Mouse (Mus musculus): ENCODE results near the gene Phc3. TPM values are rescaled to one million over a fixed set of nuclear protein-coding genes. Genes with fewer than 3 reads are reported as not detected.

Gene Phc3
- polyA plus RNA-seq, 1 experiment from 2014 or later = 5.6 TPM

DNA sequence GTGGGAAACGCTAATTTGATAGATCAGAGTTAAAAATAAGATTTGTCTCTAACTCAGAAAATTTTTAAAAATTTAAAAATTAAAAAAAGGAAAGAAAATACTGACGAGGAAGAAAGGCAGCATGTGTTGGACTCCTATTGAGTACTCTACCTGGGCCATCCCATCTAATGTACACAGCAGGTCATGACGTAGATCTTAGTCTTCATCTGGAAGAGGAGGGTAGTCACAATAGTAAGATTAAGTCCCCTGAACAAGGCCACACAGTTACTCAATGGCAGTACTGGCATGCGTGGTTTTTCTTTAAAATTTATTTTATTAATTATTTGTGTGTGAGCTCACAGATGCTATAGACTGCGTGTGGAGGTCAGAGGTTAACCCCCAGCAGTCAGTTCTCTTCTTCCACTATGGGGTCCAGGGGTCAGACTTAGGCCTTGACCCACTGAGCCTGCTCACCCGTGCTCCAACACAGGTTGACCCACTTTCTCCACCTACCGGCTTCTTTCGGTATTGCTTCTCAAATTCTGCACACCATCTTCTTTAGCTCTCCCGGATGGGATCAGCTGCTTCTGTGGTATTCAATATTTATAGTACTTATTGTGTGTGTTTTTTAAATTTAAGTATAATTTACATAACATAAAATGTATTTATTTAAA is 6.0 kb upstream of the Phc3 start:
- H3K4me1 ChIP-seq (replicated peaks) = peaks cover 3% of the 10 kb centered on the region; the same call in 1 of the 2 replicates
- H3K4me3 ChIP-seq (replicated peaks) = no peak overlapping the region
- WGBS = 44% methylated on average over 9 of the region's 9 CpGs
- no peaks in the 10 kb centered on the region for H3K36me3 ChIP-seq
- H3K9ac ChIP-seq (replicated peaks) = no peak overlapping the region
- peak; percentile 63; the same call in 1 of the 2 replicates for ATAC-seq (ENCODE audit: insufficient number of reproducible peaks, insufficient read depth, low FRiP score, low TSS enrichment, low read depth)
- no peak overlapping the region for H3K27ac ChIP-seq
- no peaks in the 10 kb centered on the region for H3K27me3 ChIP-seq
- no peaks in the 10 kb centered on the region for H3K9me3 ChIP-seq
- no peak overlapping the region for H3K4me2 ChIP-seq

DNA sequence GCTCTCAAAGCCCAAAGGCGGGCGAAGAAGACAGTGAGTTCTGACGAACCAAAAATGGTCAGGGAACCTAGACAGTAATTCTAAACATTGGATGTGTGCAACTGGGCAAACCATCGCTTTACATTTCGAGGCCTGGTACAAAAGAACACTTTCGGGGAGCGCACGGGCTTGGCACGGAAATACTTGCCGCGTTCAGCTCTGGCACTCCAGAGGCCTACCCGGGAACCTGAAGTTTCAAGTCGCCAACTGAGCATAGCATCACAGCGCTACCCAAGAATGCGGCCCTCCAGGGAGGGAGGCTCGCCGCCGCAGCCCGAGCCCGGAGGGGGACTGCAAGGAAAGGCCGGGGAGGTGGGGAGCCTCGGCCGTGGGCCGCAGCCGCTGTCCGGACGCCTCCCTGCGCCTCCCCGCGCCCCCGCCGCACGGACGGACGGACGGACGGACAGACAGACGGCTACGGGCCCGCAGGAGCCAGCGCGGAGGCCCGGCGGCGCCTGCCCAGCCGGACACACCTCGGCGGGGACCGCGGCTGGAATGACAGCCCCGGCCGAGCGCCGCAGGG is 603 bp downstream of the Phc3 start:
- Histone ChIP-seq H3K9me3 (no peaks in the 10 kb centered on the region), H3K4me1 (replicated peaks) (peaks cover 7% of the 10 kb centered on the region), H3K4me3 (replicated peaks) (peak overlapping the region; percentile 98), H3K4me2 (peak overlapping the region; percentile 69), H3K27ac (peak overlapping the region; percentile 87), H3K36me3 (peaks cover 28% of the 10 kb centered on the region), H3K27me3 (no peaks in the 10 kb centered on the region), H3K9ac (replicated peaks) (peak overlapping the region; percentile 97)
- peak; percentile 77 for ATAC-seq (ENCODE audit: insufficient number of reproducible peaks, insufficient read depth, low FRiP score, low TSS enrichment, low read depth)
- under 1% methylated on average over 54 of the region's 54 CpGs for WGBS

DNA sequence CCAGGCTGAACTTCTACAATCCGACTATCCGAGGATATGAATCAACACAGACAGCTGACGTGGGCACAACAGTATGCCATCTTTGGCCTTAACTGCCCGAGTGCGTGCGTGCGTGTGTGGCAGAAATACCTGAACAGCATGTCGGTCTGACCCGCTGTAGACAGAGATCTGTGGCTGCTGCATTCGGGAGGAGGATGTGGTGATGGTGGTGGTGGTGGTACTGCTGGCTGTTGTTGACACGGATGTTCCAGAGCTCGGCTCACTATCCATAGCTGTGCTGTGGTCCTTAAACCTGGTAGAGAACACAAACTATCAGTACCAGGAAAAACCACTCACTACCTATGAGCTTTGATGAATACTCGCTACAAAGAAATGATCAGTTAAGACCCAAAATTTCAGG is 3.6 kb downstream of the Phc3 start:
- ATAC-seq (ENCODE audit: insufficient number of reproducible peaks, insufficient read depth, low FRiP score, low TSS enrichment, low read depth) = no peak

DNA sequence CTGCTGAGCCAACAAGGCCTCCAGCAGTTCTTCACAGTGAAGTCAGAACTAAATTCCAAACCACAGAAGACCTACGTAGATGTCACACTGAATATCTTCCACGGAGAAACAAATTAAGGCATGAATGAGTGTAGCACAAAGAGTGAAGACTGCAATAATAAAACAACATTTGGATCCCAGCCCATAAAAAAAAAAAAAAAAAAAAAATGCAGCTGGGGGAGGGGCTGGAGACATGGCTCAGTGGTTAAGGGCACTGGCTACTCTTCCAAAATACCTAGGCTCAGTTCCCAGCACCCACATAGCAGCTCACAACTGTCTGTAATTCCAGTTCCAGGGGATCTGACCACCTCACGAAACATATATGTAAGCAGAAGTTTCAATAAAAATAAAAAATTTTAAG is 5.0 kb downstream of the Phc3 start:
- no peak for ATAC-seq (ENCODE audit: insufficient number of reproducible peaks, insufficient read depth, low FRiP score, low TSS enrichment, low read depth)
- H3K4me2 ChIP-seq = no peak overlapping the region
- H3K9ac ChIP-seq (replicated peaks) = no peak overlapping the region
- peaks cover 66% of the 10 kb centered on the region for H3K36me3 ChIP-seq
- no peak overlapping the region for H3K4me3 ChIP-seq (replicated peaks)
- 93% methylated on average over 3 of the region's 3 CpGs for WGBS
- peaks cover 4% of the 10 kb centered on the region; the same call in 1 of the 2 replicates for H3K9me3 ChIP-seq
- peaks cover 7% of the 10 kb centered on the region for H3K4me1 ChIP-seq (replicated peaks)
- H3K27ac ChIP-seq = no peak overlapping the region
- H3K27me3 ChIP-seq = no peaks in the 10 kb centered on the region

More for the DNA sequence above, 3.6 kb downstream of the Phc3 start:
- Histone ChIP-seq H3K36me3 (peaks cover 52% of the 10 kb centered on the region), H3K4me3 (replicated peaks) (no peak overlapping the region), H3K27me3 (no peaks in the 10 kb centered on the region), H3K9me3 (peaks cover 4% of the 10 kb centered on the region; the same call in 1 of the 2 replicates), H3K4me1 (replicated peaks) (peaks cover 7% of the 10 kb centered on the region), H3K27ac (no peak overlapping the region), H3K4me2 (no peak overlapping the region), H3K9ac (replicated peaks) (no peak overlapping the region)
- 95% methylated on average over 13 of the region's 13 CpGs for WGBS

DNA sequence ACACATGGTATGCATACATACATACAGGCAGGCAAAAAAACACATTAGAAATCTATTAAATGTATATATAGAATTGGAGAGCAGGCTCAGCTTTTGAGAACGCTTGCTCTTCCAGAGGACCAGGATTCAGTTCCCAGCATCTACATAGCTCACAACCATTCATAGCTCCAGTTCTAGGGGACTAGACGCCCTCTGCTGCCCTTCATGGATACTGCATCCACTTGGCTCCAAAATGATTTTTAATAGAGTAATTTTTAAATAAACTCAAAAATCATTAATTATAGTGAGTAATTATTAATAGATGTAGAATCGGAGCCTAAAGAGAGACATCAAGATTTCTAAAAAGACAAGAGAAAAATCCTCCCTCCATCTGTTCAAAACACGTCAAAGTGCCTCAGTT is 6.1 kb downstream of the Phc3 start:
- ATAC-seq (ENCODE audit: insufficient number of reproducible peaks, insufficient read depth, low FRiP score, low TSS enrichment, low read depth) = no peak
- peaks cover 4% of the 10 kb centered on the region for H3K4me1 ChIP-seq (replicated peaks)
- peaks cover 4% of the 10 kb centered on the region; the same call in 1 of the 2 replicates for H3K9me3 ChIP-seq
- H3K9ac ChIP-seq (replicated peaks) = no peak overlapping the region
- no peak overlapping the region for H3K27ac ChIP-seq
- H3K4me3 ChIP-seq (replicated peaks) = no peak overlapping the region
- H3K27me3 ChIP-seq = no peaks in the 10 kb centered on the region
- H3K4me2 ChIP-seq = no peak overlapping the region
- 93% methylated on average over 4 of the region's 4 CpGs for WGBS
- H3K36me3 ChIP-seq = peaks cover 77% of the 10 kb centered on the region

DNA sequence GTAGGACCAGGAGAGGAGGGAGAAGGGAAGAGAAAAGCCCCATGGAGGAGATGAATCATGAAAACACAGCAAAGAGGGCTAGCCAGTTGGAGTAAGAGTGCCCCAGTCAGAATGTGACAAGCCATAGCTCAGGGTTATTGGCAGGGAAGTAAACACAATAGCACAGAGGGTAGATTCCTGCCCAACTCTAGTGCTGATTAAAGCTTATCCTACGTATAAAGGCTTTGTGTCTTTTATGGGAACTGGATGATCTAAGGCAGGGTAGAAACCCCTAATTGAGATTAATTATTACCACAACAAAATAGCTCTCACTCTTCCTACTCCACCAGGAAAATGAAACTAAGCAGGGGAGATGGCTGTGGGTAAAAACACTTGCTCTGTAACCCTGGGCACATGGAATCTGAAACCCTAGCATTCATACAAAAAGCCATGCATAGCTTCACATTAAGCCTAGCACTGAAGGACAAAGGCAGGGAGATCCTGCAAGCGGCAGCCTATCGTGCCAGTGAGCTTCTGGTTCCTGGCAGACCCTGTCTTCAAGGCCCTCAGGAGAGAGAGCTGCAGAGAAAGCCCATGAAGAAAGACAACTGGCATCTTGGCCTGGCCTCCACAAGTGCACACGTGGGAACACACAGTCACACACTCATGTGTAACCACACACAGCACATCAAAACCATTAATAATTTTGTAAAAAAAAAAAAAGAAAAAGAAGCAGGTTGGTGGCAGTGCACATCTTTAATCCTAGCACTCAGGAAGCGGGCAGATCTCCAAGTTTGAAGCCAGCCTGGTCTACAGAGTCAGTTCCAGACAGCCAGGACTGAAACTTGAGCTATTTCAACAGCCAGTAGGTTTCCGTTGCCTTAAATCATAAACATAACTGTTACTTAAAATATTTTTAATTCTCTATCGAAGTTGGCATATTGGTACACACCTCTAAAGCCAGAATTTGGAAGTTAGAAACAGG is 9.1 kb downstream of the Phc3 start:
- Histone ChIP-seq H3K4me3 (replicated peaks) (no peak overlapping the region), H3K36me3 (peaks cover 93% of the 10 kb centered on the region), H3K4me2 (no peak overlapping the region), H3K27ac (no peak overlapping the region), H3K27me3 (no peaks in the 10 kb centered on the region), H3K9me3 (peaks cover 4% of the 10 kb centered on the region; the same call in 1 of the 2 replicates), H3K4me1 (replicated peaks) (no peaks in the 10 kb centered on the region), H3K9ac (replicated peaks) (no peak overlapping the region)
- no peak for ATAC-seq (ENCODE audit: insufficient number of reproducible peaks, insufficient read depth, low FRiP score, low TSS enrichment, low read depth)
- WGBS = 82% methylated on average over 7 of the region's 7 CpGs

DNA sequence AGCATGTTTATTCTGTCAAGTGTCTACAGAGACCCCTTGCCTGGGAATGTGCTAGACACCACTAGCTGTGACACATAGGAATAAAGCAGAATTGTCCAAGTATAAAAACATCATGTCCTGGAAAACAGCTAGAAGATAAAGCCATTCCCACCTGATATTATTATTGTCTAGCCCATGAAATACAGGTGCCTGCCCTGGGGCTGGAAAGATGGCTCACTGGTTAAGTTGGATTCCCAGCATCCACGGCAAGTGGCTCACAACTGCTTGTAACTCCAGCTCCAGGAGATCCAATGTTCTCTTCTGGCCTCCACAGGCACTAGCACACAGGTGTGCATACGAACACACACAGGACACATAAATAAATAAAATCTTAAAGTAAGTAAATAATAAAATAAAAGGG is 10.5 kb downstream of the Phc3 start:
- H3K9ac ChIP-seq (replicated peaks) = no peak overlapping the region
- ATAC-seq (ENCODE audit: insufficient number of reproducible peaks, insufficient read depth, low FRiP score, low TSS enrichment, low read depth) = no peak
- H3K4me1 ChIP-seq (replicated peaks) = no peaks in the 10 kb centered on the region
- H3K36me3 ChIP-seq = peaks cover 90% of the 10 kb centered on the region
- H3K27ac ChIP-seq = no peak overlapping the region
- no peak overlapping the region for H3K4me2 ChIP-seq
- 85% methylated on average over 2 of the region's 2 CpGs for WGBS
- H3K27me3 ChIP-seq = no peaks in the 10 kb centered on the region
- no peak overlapping the region for H3K4me3 ChIP-seq (replicated peaks)
- peaks cover 4% of the 10 kb centered on the region; the same call in 1 of the 2 replicates for H3K9me3 ChIP-seq

DNA sequence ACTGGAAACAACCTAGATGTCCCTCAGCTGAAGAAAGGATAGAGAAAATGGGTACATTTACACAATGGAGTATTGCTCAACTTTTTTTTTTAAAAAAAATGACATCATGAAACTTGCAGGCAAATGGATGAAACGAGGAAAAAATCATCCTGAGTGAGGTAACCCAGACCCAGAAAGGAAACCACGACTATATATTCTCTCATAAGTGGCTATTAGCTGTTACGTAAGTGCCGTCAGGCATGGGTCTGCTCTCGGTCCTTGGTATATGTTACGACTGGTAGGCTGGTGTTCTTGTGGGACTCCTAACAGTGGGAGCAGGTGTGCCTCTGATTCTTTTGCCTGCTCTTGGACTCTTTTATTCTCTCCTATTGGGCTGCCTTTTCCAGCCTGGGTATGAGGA is 12.9 kb downstream of the Phc3 start:
- no peak for ATAC-seq (ENCODE audit: insufficient number of reproducible peaks, insufficient read depth, low FRiP score, low TSS enrichment, low read depth)
- Histone ChIP-seq H3K9ac (replicated peaks) (no peak overlapping the region), H3K36me3 (peaks cover 89% of the 10 kb centered on the region), H3K4me3 (replicated peaks) (no peak overlapping the region), H3K27ac (no peak overlapping the region), H3K4me2 (no peak overlapping the region), H3K9me3 (no peaks in the 10 kb centered on the region), H3K4me1 (replicated peaks) (no peaks in the 10 kb centered on the region), H3K27me3 (no peaks in the 10 kb centered on the region)
- WGBS = 94% methylated on average over 6 of the region's 6 CpGs

DNA sequence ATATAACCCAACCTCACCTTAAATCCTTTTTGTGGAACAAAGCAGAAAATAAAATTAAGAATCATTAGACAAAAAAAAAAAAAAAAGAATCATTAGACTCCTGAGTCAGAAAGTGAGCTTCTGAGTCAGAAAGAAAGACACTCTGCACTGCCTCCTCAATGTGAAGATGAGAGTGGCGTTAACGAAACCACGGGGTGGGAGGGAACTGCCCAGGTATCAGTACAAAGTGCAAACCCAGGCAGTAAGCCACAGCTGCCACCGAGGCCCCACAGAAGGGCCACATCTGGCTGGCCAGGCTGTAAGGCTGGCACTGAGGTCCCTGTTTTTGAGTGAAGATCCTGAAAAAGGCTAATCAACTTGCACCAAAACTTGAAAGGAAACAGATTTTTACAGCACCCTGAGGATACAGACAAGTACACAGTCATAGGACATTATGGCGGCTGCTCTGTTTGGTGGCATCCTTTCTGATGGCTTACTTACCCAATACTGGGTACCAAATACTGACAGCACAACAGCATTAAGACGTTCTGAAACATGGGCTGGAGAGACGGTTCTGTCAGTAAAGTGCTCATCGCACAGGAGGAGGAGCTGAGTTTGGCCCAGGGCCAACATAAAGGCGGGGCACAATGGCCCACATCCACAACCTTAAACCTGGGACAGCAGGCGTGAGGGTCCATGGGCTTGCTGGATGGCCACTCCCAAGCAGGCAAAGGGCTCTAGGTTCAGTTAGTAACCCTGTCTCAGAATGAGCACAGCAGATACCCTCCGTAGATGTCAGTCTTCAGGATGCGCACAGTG is 16.7 kb downstream of the Phc3 start:
- no peaks in the 10 kb centered on the region for H3K27me3 ChIP-seq
- WGBS = 91% methylated on average over 12 of the region's 12 CpGs
- no peak for ATAC-seq (ENCODE audit: insufficient number of reproducible peaks, insufficient read depth, low FRiP score, low TSS enrichment, low read depth)

DNA sequence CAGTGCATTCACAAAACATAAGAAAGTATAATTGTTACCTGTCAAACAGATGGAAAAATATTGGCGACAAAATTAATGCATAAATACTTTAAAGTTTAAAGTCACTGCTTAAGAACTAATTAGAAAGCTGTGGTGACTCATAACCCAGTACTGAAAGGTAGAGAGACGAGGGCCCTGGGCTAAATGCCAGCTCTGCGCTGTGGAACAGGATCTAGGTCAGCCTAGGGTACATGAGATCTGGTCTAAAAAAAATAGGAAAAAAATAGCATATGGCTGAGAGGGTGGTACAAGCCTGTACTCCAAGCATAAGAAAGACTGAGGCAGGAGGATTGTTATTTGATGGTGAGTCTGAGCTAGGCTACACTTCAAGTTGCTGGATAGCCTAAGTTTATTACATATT is 17.6 kb downstream of the Phc3 start:
- ATAC-seq (ENCODE audit: insufficient number of reproducible peaks, insufficient read depth, low FRiP score, low TSS enrichment, low read depth) = no peak
- H3K4me3 ChIP-seq (replicated peaks) = no peak overlapping the region
- no peaks in the 10 kb centered on the region for H3K9me3 ChIP-seq
- H3K27me3 ChIP-seq = no peaks in the 10 kb centered on the region
- WGBS = 80% methylated on average over 3 of the region's 3 CpGs
- H3K9ac ChIP-seq (replicated peaks) = no peak overlapping the region
- H3K4me2 ChIP-seq = no peak overlapping the region
- peaks cover 75% of the 10 kb centered on the region for H3K36me3 ChIP-seq
- no peak overlapping the region for H3K27ac ChIP-seq
- H3K4me1 ChIP-seq (replicated peaks) = no peaks in the 10 kb centered on the region

More for the DNA sequence above, 16.7 kb downstream of the Phc3 start:
- H3K4me2 ChIP-seq = no peak overlapping the region
- no peaks in the 10 kb centered on the region for H3K9me3 ChIP-seq
- H3K4me3 ChIP-seq (replicated peaks) = no peak overlapping the region
- no peak overlapping the region for H3K27ac ChIP-seq
- peaks cover 78% of the 10 kb centered on the region for H3K36me3 ChIP-seq
- H3K4me1 ChIP-seq (replicated peaks) = no peaks in the 10 kb centered on the region
- H3K9ac ChIP-seq (replicated peaks) = no peak overlapping the region

All from limb, embryonic 12.5 days (tissue).